ENCODE assay signal across 17 mouse cellular contexts in genomic region chr16:56928023-56928422, GRCm38 (mm10). TPM values are rescaled to one million over a fixed set of nuclear protein-coding genes. Genes with fewer than 3 reads are reported as not detected.
A peak's percentile ranks its signal among the peaks of the same experiment; 100 is the strongest.
DNase-seq lines count a peak whose midpoint lies in the region; ATAC-seq and TF ChIP-seq lines count a peak whose summit lies in the region.
"Had no signal": no experiment of that assay in that cellular context is flagged by ENCODE, and none has a peak within 500 bp of the region (broad histone marks: within the 10 kb centered on the region; RNA-seq: fewer than 3 reads in every experiment).

TSS of gene Lnp1 (minus strand) at chr16:56928061.

- peaks cover 18% of the 10 kb centered on the region for H3K27me3 ChIP-seq in Patski
- H3K27me3 ChIP-seq in hindbrain, postnatal 0 days (ENCODE audit: insufficient read depth, low read length), result no peaks in the 10 kb centered on the region
- H3K27me3 ChIP-seq in neural tube, embryonic 13.5 days, result no peaks in the 10 kb centered on the region
- H3K27me3 ChIP-seq: limb, embryonic 13.5 days had no signal

- in situ Hi-C loops in Patski (cut with MboI; ENCODE audit: low pct_unique_long_range_greater_than_20kb), result no loop called here

- no peak within 1 kb of the TSS for H3K4me3 ChIP-seq in hindbrain, postnatal 0 days (ENCODE audit: low read length)
- H3K4me3 ChIP-seq in neural tube, embryonic 13.5 days, result no peak within 1 kb of the TSS
- H3K4me3 ChIP-seq: limb, embryonic 13.5 days had no signal

- 43% methylated on average over 3 of the region's 3 CpGs for WGBS in hindbrain, postnatal 0 days
- WGBS in neural tube, embryonic 13.5 days, result 63% methylated on average over 3 of the region's 3 CpGs

- CTCF ChIA-PET in Patski (lab: Charles Lee), result no interaction called here

- no peak within 1 kb of the TSS for H3K4me2 ChIP-seq in hindbrain, postnatal 0 days (ENCODE audit: low read depth, low read length)
- H3K4me2 ChIP-seq in neural tube, embryonic 13.5 days, result no peak within 1 kb of the TSS
- H3K4me2 ChIP-seq: limb, embryonic 13.5 days had no signal

- no peaks in the 10 kb centered on the region for H3K9me3 ChIP-seq in hindbrain, postnatal 0 days (ENCODE audit: low read length)
- H3K9me3 ChIP-seq in neural tube, embryonic 13.5 days, result no peaks in the 10 kb centered on the region
- H3K9me3 ChIP-seq: limb, embryonic 13.5 days had no signal

- H3K27ac ChIP-seq in hindbrain, postnatal 0 days, result no peak within 1 kb of the TSS
- H3K27ac ChIP-seq in neural tube, embryonic 13.5 days (replicated peaks), result no peak within 1 kb of the TSS
- H3K27ac ChIP-seq: limb, embryonic 13.5 days had no signal

- DNase-seq in frontal cortex, postnatal 10 days (ENCODE audit: low spot score in 2 of 2), result no peak
- peak; percentile 1 for DNase-seq in Patski (ENCODE audit: low read depth, low spot score)
- DNase-seq in hindbrain, postnatal 0 days (ENCODE audit: low spot score), result peak; percentile 51
- no peak for DNase-seq in lung, postnatal 36 days
- no peak for DNase-seq in kidney, postnatal 14 days
- DNase-seq: adrenal gland, adult 2 months; kidney, adult 11 months; lung, adult 2 months had no signal

- peak; percentile 50; the same call in 1 of the 2 replicates for ATAC-seq in frontal cortex, adult (ENCODE audit: low TSS enrichment)
- ATAC-seq in Patski, result no peak
- peak; percentile 90 for ATAC-seq in hindbrain, postnatal 0 days
- peak; percentile 43; the same call in 1 of the 2 replicates for ATAC-seq in neural tube, embryonic 13.5 days (ENCODE audit: low read depth)
- ATAC-seq in megakaryocyte, adult 5-6 weeks (ENCODE audit: poor library complexity, severe bottlenecking), result no peak
- ATAC-seq: forebrain, embryonic 14.5 days had no signal

- H3K36me3 ChIP-seq in hindbrain, postnatal 0 days (ENCODE audit: insufficient read depth, low read length), result no peaks in the 10 kb centered on the region
- H3K36me3 ChIP-seq in neural tube, embryonic 13.5 days, result no peaks in the 10 kb centered on the region
- H3K36me3 ChIP-seq: limb, embryonic 13.5 days had no signal

- no peak for TF ChIP-seq CTCF in Patski (IDR thresholded peaks at IDR 0.05)
- TF ChIP-seq CTCF in hindbrain, postnatal 0 days (IDR thresholded peaks at IDR 0.05; ENCODE audit: low read depth), result no peak

- no peaks in the 10 kb centered on the region for H3K4me1 ChIP-seq in hindbrain, postnatal 0 days (ENCODE audit: insufficient read depth, low read length)
- no peaks in the 10 kb centered on the region for H3K4me1 ChIP-seq in neural tube, embryonic 13.5 days (replicated peaks)
- H3K4me1 ChIP-seq: limb, embryonic 13.5 days had no signal

- POLR2A ChIA-PET in Patski (lab: Charles Lee), result no interaction called here

- H3K9ac ChIP-seq in hindbrain, postnatal 0 days (replicated peaks; ENCODE audit: low read length), result no peak within 1 kb of the TSS
- no peak within 1 kb of the TSS for H3K9ac ChIP-seq in neural tube, embryonic 13.5 days
- H3K9ac ChIP-seq: limb, embryonic 13.5 days had no signal

RNA-seq across cellular contexts. Expression of gene Lnp1, which starts in this region (rescaled TPM):
- polyA plus RNA-seq in Patski (2021), result not detected
- not detected in 2 replicates for total RNA-seq in hindbrain, postnatal 0 days (2014; rRNA removed)
- polyA plus RNA-seq in hindbrain, postnatal 0 days (2015; fragmentation: Nextera tagmentation; extraction: Ambion mirVana), result 0.76 and 1.0 TPM in 2 replicates
- polyA plus RNA-seq in neural tube, embryonic 13.5 days (2015; fragmentation: Nextera tagmentation; extraction: Ambion mirVana), result not detected in 2 replicates
- total RNA-seq in megakaryocyte, adult 5-6 weeks (2015), result not detected in 2 replicates
- total RNA-seq in megakaryocyte, adult 5-6 weeks (2017), result not detected in 2 replicates
- total RNA-seq: adrenal gland, adult 2 months; gastrocnemius, postnatal 4 days; monocyte, adult 5-6 weeks had no signal
- polyA plus RNA-seq: adrenal gland, adult 2 months; embryonic facial prominence, embryonic 11.5 days; forebrain, embryonic 14.5 days; heart, postnatal 0 days; lung, adult 2 months had no signal

Comparison
In these comparisons a context has a peak if more than half of its experiments do, and no peak if none do; other contexts are left out.
1. Peak in DNase-seq in Patski; RNA of the gene not detected or under 1 TPM.
2. Peak in ATAC-seq in neural tube, embryonic 13.5 days; RNA of the gene not detected or under 1 TPM.
3. ATAC-seq: peak in frontal cortex, adult (single experiment) and hindbrain, postnatal 0 days (single experiment); none in Patski (single experiment) and megakaryocyte, adult 5-6 weeks (single experiment).